Mouse (Mus musculus) ES-Bruce4 (cell line): ENCODE measurements around the gene Lsm2. TPM values are rescaled to one million over a fixed set of nuclear protein-coding genes. Genes with fewer than 3 reads are reported as not detected.
"Not testable (repeated sequence)": the region's sequence is repeated elsewhere in the genome, so short reads cannot be mapped to it uniquely, and the experiment has no call there.

Source experiments
- H3K27ac ChIP-seq: 2 replicates; pipeline ENCODE4 v1.5.1; 2012; ENCODE audit warnings: low read length, inconsistent platforms; ENCODE audit not compliant: insufficient read depth
- H3K27me3 ChIP-seq: 2 replicates; pipeline ENCODE4 v1.6.1; 2012; ENCODE audit warnings: mild to moderate bottlenecking, low read length, inconsistent platforms; ENCODE audit not compliant: control insufficient read depth, poor library complexity, insufficient read depth, severe bottlenecking
- H3K36me3 ChIP-seq: 2 replicates; pipeline ENCODE4 v1.6.1; 2012; ENCODE audit warnings: inconsistent platforms, mild to moderate bottlenecking, low read length, moderate library complexity; ENCODE audit not compliant: control insufficient read depth, poor library complexity, insufficient read depth, severe bottlenecking
- H3K4me1 ChIP-seq: one replicate; pipeline ENCODE4 v1.8.1; 2011; ENCODE audit warnings: low read length; ENCODE audit not compliant: control insufficient read depth, insufficient read depth
- H3K4me3 ChIP-seq: 2 replicates; pipeline ENCODE4 v1.5.1; 2011; ENCODE audit warnings: low read depth, mild to moderate bottlenecking, low read length
- H3K9ac ChIP-seq: 2 replicates; pipeline ENCODE4 v1.6.1; 2012; ENCODE audit warnings: low read depth, mild to moderate bottlenecking, inconsistent platforms; ENCODE audit not compliant: poor library complexity, severe bottlenecking
- H3K9me3 ChIP-seq: replicated peaks from 2 replicates; pipeline ENCODE4 v1.6.1; 2012; ENCODE audit warnings: mild to moderate bottlenecking, low read length, inconsistent platforms; ENCODE audit not compliant: control insufficient read depth, poor library complexity, insufficient read depth, severe bottlenecking
- CTCF ChIP-seq: IDR thresholded peaks from one replicate; pipeline ENCODE4 v1.8.1; 2011; ENCODE audit warnings: low read depth, low read length
- EP300 ChIP-seq: IDR thresholded peaks from 2 replicates; pipeline ENCODE4 v1.6.1; 2011; ENCODE audit warnings: low read depth, low read length; ENCODE audit not compliant: insufficient read depth
- POLR2A ChIP-seq: IDR thresholded peaks from one replicate; pipeline ENCODE4 v1.8.1; 2011; ENCODE audit warnings: low read length; ENCODE audit not compliant: insufficient read depth
- polyA plus RNA-seq: library from polyadenylated mRNA; stranded (reverse); fragments of >200 nt; gene quantifications from 2 replicates; pipeline ENCODE4 v1.2.4, GENCODE M21; 2011; ENCODE audit warnings: low read depth; ENCODE audit not compliant: missing spikeins, insufficient read depth, insufficient read length

The Lsm2 gene
- polyA plus RNA-seq, 1 experiment: 166 TPM

DNA sequence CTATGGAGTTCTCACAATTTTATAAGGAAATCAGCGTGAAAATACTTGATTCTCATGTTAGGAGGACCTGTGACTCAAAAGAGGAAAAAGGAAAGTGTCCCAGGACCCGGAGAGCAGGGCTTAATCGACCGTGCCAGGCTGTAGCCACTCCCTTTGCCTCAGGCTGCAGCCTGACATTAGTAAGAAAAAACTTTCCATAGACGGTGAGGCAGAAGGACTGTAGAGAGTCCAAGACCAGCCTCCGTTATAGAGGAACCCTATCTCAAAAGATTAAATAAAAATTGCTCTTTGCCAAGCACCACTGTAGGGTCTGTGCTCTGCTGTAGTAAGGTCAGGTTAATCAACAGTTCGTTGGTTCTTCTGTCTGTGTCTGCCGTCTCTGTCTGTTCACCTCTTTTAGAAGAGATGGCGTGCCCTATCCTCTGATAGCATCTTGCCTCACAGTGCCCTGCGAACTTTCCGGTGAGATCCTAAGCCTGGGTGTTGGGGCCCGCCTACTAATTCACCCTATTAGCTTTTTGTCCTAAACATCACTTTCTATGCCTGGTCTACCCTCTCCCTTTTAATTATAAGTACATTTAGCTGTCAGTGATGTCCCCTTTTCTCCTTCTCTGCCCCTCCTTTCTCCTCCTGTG is 21.7 kb upstream of the Lsm2 start:
- peaks cover 2% of the 10 kb centered on the region for H3K4me1 ChIP-seq
- no peaks in the 10 kb centered on the region for H3K27me3 ChIP-seq
- peak overlapping the region; percentile 69 for H3K9ac ChIP-seq
- peak overlapping the region; percentile 55 for H3K4me3 ChIP-seq
- no peaks in the 10 kb centered on the region for H3K36me3 ChIP-seq
- H3K9me3 ChIP-seq: no peaks in the 10 kb centered on the region
- no peak for TF ChIP-seq POLR2A
- TF ChIP-seq CTCF: no peak
- TF ChIP-seq EP300: no peak
- no peak overlapping the region; the same call in 1 of the 2 replicates for H3K27ac ChIP-seq

DNA sequence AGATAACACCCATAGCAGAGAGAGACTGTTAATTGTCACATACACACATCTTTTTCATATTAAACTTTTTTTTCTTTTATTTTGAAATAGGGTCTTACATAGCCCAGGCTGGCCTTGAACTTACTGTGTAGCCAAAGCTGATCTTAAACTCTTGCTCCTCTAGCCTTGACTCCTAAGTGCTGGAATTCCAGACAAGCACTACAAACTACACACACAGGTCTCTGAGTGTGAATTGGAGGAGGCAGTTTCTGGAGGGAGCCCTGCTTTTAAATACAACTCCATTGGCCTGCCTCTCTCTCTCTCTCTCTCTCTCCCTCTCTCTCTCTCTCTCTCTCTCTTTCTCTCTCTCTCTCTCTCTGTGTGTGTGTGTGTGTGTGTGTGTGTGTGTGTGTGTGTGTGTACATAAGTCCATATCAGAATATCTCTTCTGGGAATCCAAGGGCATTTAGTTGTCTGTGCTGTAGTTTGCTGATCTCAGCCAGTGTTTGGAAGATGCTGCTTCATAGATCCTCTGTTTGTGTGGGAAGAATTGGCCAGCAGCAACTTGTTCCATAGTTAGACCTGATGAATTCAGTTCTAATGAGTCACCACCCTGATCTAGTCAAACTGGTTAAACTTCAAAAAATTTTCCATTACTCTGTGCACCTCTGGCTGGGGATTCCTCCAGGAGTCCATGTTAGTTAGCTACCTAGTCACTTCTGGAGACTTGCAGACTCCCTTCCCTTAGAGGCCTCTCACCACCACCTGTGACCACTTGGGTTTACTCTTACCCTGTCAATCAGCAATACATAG is 20.8 kb upstream of the Lsm2 start:
- TF ChIP-seq EP300 (no peak), CTCF (no peak), POLR2A (no peak)
- Histone ChIP-seq H3K9me3 (no peaks in the 10 kb centered on the region), H3K27me3 (no peaks in the 10 kb centered on the region), H3K9ac (no peak overlapping the region), H3K4me1 (peaks cover 5% of the 10 kb centered on the region), H3K27ac (no peak overlapping the region), H3K4me3 (no peak overlapping the region), H3K36me3 (no peaks in the 10 kb centered on the region)

DNA sequence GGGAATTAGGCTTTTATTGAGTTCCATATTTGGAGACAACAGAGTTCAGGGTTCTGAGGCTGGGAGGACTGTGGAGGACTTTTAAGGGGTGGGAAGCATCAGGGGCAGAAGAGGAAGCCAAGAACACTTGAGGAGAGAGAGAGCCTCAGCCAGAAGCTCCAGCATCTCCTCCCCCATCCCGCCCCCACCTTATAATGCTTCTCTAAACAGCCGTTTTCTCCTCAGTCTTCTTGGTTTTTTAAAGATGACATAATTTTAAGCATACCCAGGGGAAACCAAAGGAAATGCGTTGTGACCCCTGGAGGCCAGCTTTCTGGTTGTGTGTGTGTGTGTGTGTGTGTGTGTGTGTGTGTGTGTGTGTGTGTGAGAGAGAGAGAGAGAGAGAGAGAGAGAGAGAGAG is 19.5 kb upstream of the Lsm2 start:
- no peak for TF ChIP-seq EP300
- TF ChIP-seq POLR2A: no peak
- H3K4me3 ChIP-seq: no peak overlapping the region
- H3K36me3 ChIP-seq: no peaks in the 10 kb centered on the region
- H3K9ac ChIP-seq: no peak overlapping the region
- peaks cover 5% of the 10 kb centered on the region for H3K4me1 ChIP-seq
- no peaks in the 10 kb centered on the region for H3K9me3 ChIP-seq
- no peaks in the 10 kb centered on the region for H3K27me3 ChIP-seq
- H3K27ac ChIP-seq: no peak overlapping the region

DNA sequence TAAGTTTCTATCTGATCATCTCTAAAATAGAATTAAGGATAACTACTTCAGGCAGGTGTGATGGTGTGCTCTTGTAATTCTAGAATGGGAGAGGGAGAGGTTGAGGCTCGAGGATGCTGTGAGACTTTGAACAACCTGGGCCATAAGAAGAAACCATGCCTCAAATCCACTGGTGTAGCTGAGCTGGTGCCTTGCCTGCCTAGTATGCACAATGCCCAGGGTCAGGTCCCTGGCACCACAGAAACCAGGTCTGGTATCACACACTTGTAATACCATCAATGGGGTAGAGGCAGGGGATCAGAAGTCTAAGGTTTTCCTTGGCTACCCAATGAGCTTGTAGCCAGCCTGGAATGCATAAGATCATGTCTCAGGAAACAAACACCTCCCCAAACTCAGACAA is 18.8 kb upstream of the Lsm2 start:
- Histone ChIP-seq H3K9ac (no peak overlapping the region), H3K27me3 (no peaks in the 10 kb centered on the region)

DNA sequence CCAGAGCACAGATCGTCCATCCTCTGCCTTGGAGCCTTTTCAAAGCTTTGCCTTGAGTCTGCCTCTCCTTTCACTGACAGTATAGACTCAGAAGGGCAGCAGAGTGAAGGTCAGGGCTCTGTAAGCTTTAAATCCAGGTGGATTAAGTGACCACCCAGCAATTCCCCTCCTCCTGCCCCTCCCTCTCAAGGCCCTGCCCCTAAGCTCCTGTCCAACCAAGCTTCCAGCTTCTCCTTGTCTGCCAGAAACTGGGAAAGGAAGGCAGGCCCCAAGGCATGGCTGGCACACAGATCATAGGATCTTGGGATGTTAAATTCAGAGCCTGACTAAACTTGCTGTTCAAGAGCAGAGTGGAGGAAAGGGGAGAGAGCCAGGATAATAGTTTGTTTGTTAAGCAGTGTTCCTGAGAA is 17.0 kb upstream of the Lsm2 start:
- Histone ChIP-seq H3K9me3 (no peaks in the 10 kb centered on the region), H3K36me3 (no peaks in the 10 kb centered on the region), H3K27me3 (0 out of 2 replicates have a peak, but pooled peaks cover 2% of the 10 kb centered on the region), H3K4me1 (peaks cover 5% of the 10 kb centered on the region), H3K4me3 (no peak overlapping the region), H3K9ac (no peak overlapping the region), H3K27ac (peak overlapping the region; percentile 81)
- TF ChIP-seq POLR2A: no peak
- TF ChIP-seq EP300: 0 out of 2 replicates have a peak, but pooled peaks have one; percentile 38
- TF ChIP-seq CTCF: no peak

More for the DNA sequence above, 18.8 kb upstream of the Lsm2 start:
- TF ChIP-seq EP300: no peak
- TF ChIP-seq CTCF: no peak
- no peak for TF ChIP-seq POLR2A
- H3K36me3 ChIP-seq: no peaks in the 10 kb centered on the region
- H3K9me3 ChIP-seq: no peaks in the 10 kb centered on the region
- no peak overlapping the region for H3K27ac ChIP-seq
- no peak overlapping the region for H3K4me3 ChIP-seq
- H3K4me1 ChIP-seq: peaks cover 5% of the 10 kb centered on the region

DNA sequence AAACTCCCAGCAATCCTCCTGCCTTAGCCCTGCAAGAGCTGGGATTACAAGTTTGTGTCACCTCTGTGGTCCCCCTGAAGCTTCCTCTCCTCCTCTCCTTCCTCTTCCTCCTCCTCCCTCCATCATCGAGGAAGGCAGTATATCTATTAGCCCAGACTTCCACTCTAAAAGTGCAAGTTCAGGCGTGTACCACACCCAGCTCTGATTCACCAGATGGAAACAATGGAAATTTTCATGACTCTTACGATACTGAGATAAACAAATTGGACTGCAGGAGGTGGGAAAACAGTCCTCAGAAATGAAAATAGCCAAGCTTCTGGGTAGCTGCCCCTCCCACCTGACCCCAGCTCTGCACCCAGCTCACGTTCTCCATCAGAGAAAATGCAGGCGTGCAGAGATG is 16.0 kb upstream of the Lsm2 start:
- H3K36me3 ChIP-seq: no peaks in the 10 kb centered on the region
- 0 out of 2 replicates have a peak, but pooled peaks cover 2% of the 10 kb centered on the region for H3K27me3 ChIP-seq
- peaks cover 5% of the 10 kb centered on the region for H3K4me1 ChIP-seq
- no peak overlapping the region for H3K4me3 ChIP-seq
- H3K27ac ChIP-seq: 0 out of 2 replicates have a peak overlapping the region, but pooled peaks have one; percentile 4
- no peaks in the 10 kb centered on the region for H3K9me3 ChIP-seq
- TF ChIP-seq CTCF (no peak), EP300 (no peak), POLR2A (no peak)
- no peak overlapping the region for H3K9ac ChIP-seq

DNA sequence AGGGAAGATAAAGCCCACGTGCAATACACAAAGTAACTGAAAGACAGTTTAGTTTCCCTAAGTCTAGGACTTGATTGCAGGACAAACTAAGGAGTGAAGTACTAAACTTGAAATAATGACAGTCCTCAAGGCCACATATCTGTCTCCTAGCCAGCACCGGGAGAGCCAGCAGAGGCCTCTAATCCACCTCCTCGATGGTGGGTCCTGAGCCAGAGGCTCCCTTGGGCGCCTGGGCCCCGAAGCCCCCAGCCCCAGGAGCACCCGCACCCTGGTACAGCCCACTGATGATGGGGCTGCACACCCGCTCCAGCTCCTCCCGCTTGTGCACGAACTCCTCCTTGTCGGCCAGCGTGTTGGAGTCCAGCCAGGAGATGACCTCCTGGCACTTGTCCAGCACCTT is 11.8 kb upstream of the Lsm2 start, which contains the start of gene Gm20481:
TSS of gene Gm20481 (plus strand) at position 91 of the 400 bp plus-strand sequence.
- H3K36me3 ChIP-seq, H3K9me3 ChIP-seq, H3K4me1 ChIP-seq, H3K4me3 ChIP-seq, H3K27ac ChIP-seq, H3K9ac ChIP-seq, H3K27me3 ChIP-seq: not testable (repeated sequence)

DNA sequence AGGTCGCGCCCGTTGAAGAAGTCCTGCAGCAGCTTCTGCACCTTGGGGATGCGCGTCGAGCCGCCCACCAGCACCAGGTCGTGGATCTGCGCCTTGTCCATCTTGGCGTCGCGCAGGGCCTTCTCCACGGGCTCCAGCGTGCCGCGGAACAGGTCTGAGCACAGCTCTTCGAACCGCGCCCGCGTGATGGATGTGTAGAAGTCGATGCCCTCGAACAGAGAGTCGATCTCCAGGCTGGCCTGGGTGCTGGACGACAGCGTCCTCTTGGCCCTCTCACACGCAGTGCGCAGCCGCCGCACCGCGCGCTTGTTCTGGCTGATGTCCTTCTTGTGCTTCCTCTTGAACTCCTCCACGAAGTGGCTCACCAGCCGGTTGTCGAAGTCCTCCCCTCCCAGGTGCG is 10.8 kb upstream of the Lsm2 start:
- H3K27ac ChIP-seq, H3K4me3 ChIP-seq, H3K36me3 ChIP-seq, H3K9ac ChIP-seq, H3K4me1 ChIP-seq, H3K9me3 ChIP-seq, H3K27me3 ChIP-seq: not testable (repeated sequence)
